8 mouse cellular contexts compared by ENCODE assay signal in genomic region chr14:73325456-73326381, GRCm38 (mm10). TPM values are rescaled to one million over a fixed set of nuclear protein-coding genes. Genes with fewer than 3 reads are reported as not detected.
DNase-seq lines count a peak whose midpoint lies in the region; ATAC-seq and TF ChIP-seq lines count a peak whose summit lies in the region.

Rb1 (minus strand) TSS chr14:73325822.

- peaks cover 48% of the 10 kb centered on the region for H3K4me1 ChIP-seq in erythroblast, embryonic 14.5 days (ENCODE audit: control insufficient read depth)
- H3K4me1 ChIP-seq in heart, embryonic 13.5 days = peaks cover 15% of the 10 kb centered on the region
- peaks cover 45% of the 10 kb centered on the region for H3K4me1 ChIP-seq in liver, embryonic 13.5 days (replicated peaks)
- H3K4me1 ChIP-seq in stomach, embryonic 14.5 days (ENCODE audit: control insufficient read depth, insufficient read depth, low read length) = peaks cover 6% of the 10 kb centered on the region; the same call in 1 of the 2 replicates

- no peak for TF ChIP-seq CTCF in C2C12 (IDR thresholded peaks at IDR 0.05; ENCODE audit: control insufficient read depth, insufficient read depth, insufficient read length)
- TF ChIP-seq CTCF in brain, embryonic 14.5 days (IDR thresholded peaks at IDR 0.05; ENCODE audit: borderline replicate concordance, extremely low read depth, insufficient read depth, insufficient read length) = no peak

- peak; percentile 91 for DNase-seq in brain, embryonic 14.5 days (ENCODE audit: low read depth)
- peak; percentile 90 for DNase-seq in kidney, postnatal 10 days
- DNase-seq in liver, embryonic 13.5 days = peak; percentile 76
- DNase-seq in natural killer cell, adult 2 months (ENCODE audit: low spot score in 2 of 2) = peak; percentile 53 to 67

- peak within 1 kb of the TSS; percentile 95 for H3K9ac ChIP-seq in heart, embryonic 13.5 days
- H3K9ac ChIP-seq in liver, embryonic 13.5 days = peak within 1 kb of the TSS; percentile 98
- H3K9ac ChIP-seq in stomach, embryonic 14.5 days (replicated peaks; ENCODE audit: low read depth, low read length) = peak within 1 kb of the TSS; percentile 71

- peak; percentile 85 for ATAC-seq in heart, embryonic 13.5 days (ENCODE audit: extremely low read depth, insufficient number of reproducible peaks, low FRiP score, low TSS enrichment)
- peak; percentile 92 for ATAC-seq in liver, embryonic 13.5 days (ENCODE audit: low read depth)
- ATAC-seq in stomach, embryonic 14.5 days (ENCODE audit: insufficient number of reproducible peaks, insufficient read depth, low FRiP score, low read depth) = peak; percentile 88

- peak within 1 kb of the TSS; percentile 59 for H3K4me3 ChIP-seq in C2C12 (ENCODE audit: insufficient read depth, poor library complexity, severe bottlenecking)
- H3K4me3 ChIP-seq in erythroblast, embryonic 14.5 days (replicated peaks) = peak within 1 kb of the TSS; percentile 95
- H3K4me3 ChIP-seq in heart, embryonic 13.5 days = peak within 1 kb of the TSS; percentile 90
- H3K4me3 ChIP-seq in liver, embryonic 13.5 days (replicated peaks) = peak within 1 kb of the TSS; percentile 99
- H3K4me3 ChIP-seq in stomach, embryonic 14.5 days (ENCODE audit: low read depth, low read length) = peak within 1 kb of the TSS; percentile 74

- H3K36me3 ChIP-seq in C2C12 (ENCODE audit: control insufficient read depth, insufficient read depth) = no peaks in the 10 kb centered on the region
- peaks cover 23% of the 10 kb centered on the region for H3K36me3 ChIP-seq in erythroblast, embryonic 14.5 days (ENCODE audit: control insufficient read depth)
- no peaks in the 10 kb centered on the region for H3K36me3 ChIP-seq in heart, embryonic 13.5 days
- 0 out of 2 replicates have a peak, but pooled peaks cover 3% of the 10 kb centered on the region for H3K36me3 ChIP-seq in liver, embryonic 13.5 days
- no peaks in the 10 kb centered on the region for H3K36me3 ChIP-seq in stomach, embryonic 14.5 days (ENCODE audit: control insufficient read depth, insufficient read depth, low read length)

- no peaks in the 10 kb centered on the region for H3K27me3 ChIP-seq in C2C12 (ENCODE audit: control insufficient read depth, insufficient read depth, insufficient read length)
- no peaks in the 10 kb centered on the region for H3K27me3 ChIP-seq in erythroblast, embryonic 14.5 days (ENCODE audit: control insufficient read depth)
- no peaks in the 10 kb centered on the region for H3K27me3 ChIP-seq in heart, embryonic 13.5 days (replicated peaks)
- H3K27me3 ChIP-seq in liver, embryonic 13.5 days = no peaks in the 10 kb centered on the region
- H3K27me3 ChIP-seq in stomach, embryonic 14.5 days (ENCODE audit: control insufficient read depth, insufficient read depth, low read length) = no peaks in the 10 kb centered on the region

- no peaks in the 10 kb centered on the region for H3K79me3 ChIP-seq in C2C12 (ENCODE audit: low read depth)

- peak within 1 kb of the TSS; percentile 81 for H3ac ChIP-seq in C2C12 (ENCODE audit: control insufficient read depth, insufficient read length, low read depth)

- peak; percentile 81 for TF ChIP-seq POLR2A in brain, embryonic 14.5 days (IDR thresholded peaks at IDR 0.05; ENCODE audit: borderline replicate concordance, extremely low read depth, insufficient read depth, insufficient read length, poor library complexity, severe bottlenecking)

- H3K27ac ChIP-seq in heart, embryonic 13.5 days (replicated peaks) = peak within 1 kb of the TSS; percentile 90
- peak within 1 kb of the TSS; percentile 97 for H3K27ac ChIP-seq in liver, embryonic 13.5 days
- peak within 1 kb of the TSS; percentile 66 for H3K27ac ChIP-seq in stomach, embryonic 14.5 days (ENCODE audit: low read length)

- peak within 1 kb of the TSS; percentile 91 for H3K4me2 ChIP-seq in heart, embryonic 13.5 days
- peak within 1 kb of the TSS; percentile 76 for H3K4me2 ChIP-seq in liver, embryonic 13.5 days
- H3K4me2 ChIP-seq in stomach, embryonic 14.5 days (replicated peaks; ENCODE audit: low read depth, low read length) = peak within 1 kb of the TSS; percentile 80

- WGBS in heart, embryonic 13.5 days = under 1% methylated on average over 91 of the region's 135 CpGs
- under 1% methylated on average over 96 of the region's 135 CpGs for whole genome bisulfite sequencing in liver, embryonic 13.5 days (ENCODE audit: insufficient replicate concordance)
- under 1% methylated on average over 110 of the region's 135 CpGs for WGBS in stomach, embryonic 14.5 days

- no peaks in the 10 kb centered on the region for H3K9me3 ChIP-seq in erythroblast, embryonic 14.5 days (ENCODE audit: control insufficient read depth, low read length)
- H3K9me3 ChIP-seq in heart, embryonic 13.5 days = no peaks in the 10 kb centered on the region
- H3K9me3 ChIP-seq in liver, embryonic 13.5 days (replicated peaks) = no peaks in the 10 kb centered on the region
- H3K9me3 ChIP-seq in stomach, embryonic 14.5 days (ENCODE audit: control insufficient read depth, low read depth, low read length) = no peaks in the 10 kb centered on the region

- no peaks in the 10 kb centered on the region for H3K79me2 ChIP-seq in C2C12 (ENCODE audit: control insufficient read depth, insufficient read depth)

TF ChIP-seq in C2C12, 6 proteins besides CTCF, POLR2A, EP300 and RAD21:
- no peak for TF ChIP-seq CEBPB (IDR thresholded peaks at IDR 0.05; ENCODE audit: low read depth)
- TF ChIP-seq MYOD1 (IDR thresholded peaks at IDR 0.05; ENCODE audit: control insufficient read depth, insufficient read length, low read depth) = no peak
- TF ChIP-seq FOSL1 (IDR thresholded peaks at IDR 0.05; ENCODE audit: insufficient read depth, low read length, poor library complexity, severe bottlenecking) = no peak
- no peak for TF ChIP-seq USF1 (IDR thresholded peaks at IDR 0.05; ENCODE audit: low read depth)
- TF ChIP-seq MAX (IDR thresholded peaks at IDR 0.05) = no peak
- no peak for TF ChIP-seq MYOG (IDR thresholded peaks at IDR 0.05; ENCODE audit: control insufficient read depth, extremely low read depth, insufficient read length)

RNA-seq across cellular contexts. Expression of gene Rb1, which starts in this region (rescaled TPM):
- polyA plus RNA-seq in C2C12 (2012; fragmentation: generic; extraction: Trizol) = 2.7 TPM
- polyA plus RNA-seq in brain, embryonic 14.5 days (2012; rRNA removed) = 31.1 and 38.2 TPM in 2 replicates
- polyA plus RNA-seq in erythroblast, embryonic 14.5 days (2012) = 2.3 and 3.2 TPM in 2 replicates
- polyA plus RNA-seq in heart, embryonic 13.5 days (2015; fragmentation: Nextera tagmentation; extraction: Ambion mirVana) = 12.5 and 14.3 TPM in 2 replicates
- 16.6 and 18.5 TPM in 2 replicates for polyA plus RNA-seq in liver, embryonic 13.5 days (2015; fragmentation: Nextera tagmentation; extraction: Ambion mirVana)
- polyA plus RNA-seq in stomach, embryonic 14.5 days (2014; fragmentation: Nextera tagmentation; extraction: Ambion mirVana) = 22.6 and 28.6 TPM in 2 replicates

Comparison
In these comparisons a context has a peak if more than half of its experiments do, and no peak if none do; other contexts are left out.
1. Peak in every context shown above with its lines: DNase-seq, ATAC-seq, H3K4me3 ChIP-seq and H3K27ac ChIP-seq.